Mouse (Mus musculus) stomach, postnatal 0 days (tissue): ENCODE results near the gene Bcam. TPM values are rescaled to one million over a fixed set of nuclear protein-coding genes. Genes with fewer than 3 reads are reported as not detected.
A peak's percentile ranks its signal among the peaks of the same experiment; 100 is the strongest.
"Not testable (repeated sequence)": the region's sequence is repeated elsewhere in the genome, so short reads cannot be mapped to it uniquely, and the experiment has no call there.

ENCODE experiments used
- ATAC-seq: fragments of 200-750 bp; cut with Nextera tagmentation; 2 replicates; pipeline ENCODE4 v1.8.0; 2017; ENCODE audit not compliant: low FRiP score, low TSS enrichment
- DNase-seq: peaks from one replicate; pipeline ENCODE4 v3.0.0-alpha.2; 2016; ENCODE audit warnings: low spot score
- H3K27ac ChIP-seq: fragments of 300-500 bp; sonication (generic); replicated peaks from 2 replicates; pipeline ENCODE4 v1.5.1; 2014; ENCODE audit warnings: mild to moderate bottlenecking, control low read depth
- H3K27me3 ChIP-seq: fragments of 300-500 bp; sonication (generic); 2 replicates; pipeline ENCODE4 v1.6.1; 2014; ENCODE audit warnings: low read length; ENCODE audit not compliant: control insufficient read depth, insufficient read depth
- H3K36me3 ChIP-seq: fragments of 300-500 bp; sonication (generic); 2 replicates; pipeline ENCODE4 v1.6.1; 2014; ENCODE audit warnings: low read length, mixed read lengths; ENCODE audit not compliant: control insufficient read depth, insufficient read depth
- H3K4me1 ChIP-seq: fragments of 300-500 bp; sonication (generic); replicated peaks from 2 replicates; pipeline ENCODE4 v1.6.1; 2014; ENCODE audit warnings: antibody characterized with exemption; ENCODE audit not compliant: control insufficient read depth, insufficient read depth
- H3K4me2 ChIP-seq: fragments of 300-500 bp; sonication (generic); replicated peaks from 2 replicates; pipeline ENCODE4 v1.6.1; 2014; ENCODE audit warnings: low read depth, mild to moderate bottlenecking, control low read depth, moderate library complexity
- H3K4me3 ChIP-seq: fragments of 300-500 bp; sonication (generic); 2 replicates; pipeline ENCODE4 v1.5.1; 2014; ENCODE audit warnings: low read depth, low read length, control low read depth
- H3K9ac ChIP-seq: fragments of 300-500 bp; sonication (generic); 2 replicates; pipeline ENCODE4 v1.6.1; 2014; ENCODE audit warnings: mild to moderate bottlenecking, low read length, control low read depth, mixed read lengths
- H3K9me3 ChIP-seq: fragments of 300-500 bp; sonication (generic); 2 replicates; pipeline ENCODE4 v1.6.1; 2016; ENCODE audit warnings: low read length; ENCODE audit not compliant: control insufficient read depth
- CTCF ChIP-seq: IDR thresholded peaks from 2 replicates; pipeline ENCODE4 v1.5.1; 2016; ENCODE audit warnings: antibody characterized with exemption, low read depth, mild to moderate bottlenecking, moderate library complexity
- EP300 ChIP-seq: optimal IDR thresholded peaks from 2 replicates; pipeline ENCODE3; 2016; ENCODE audit warnings: antibody characterized with exemption
- WGBS: fragments of 180-500 bp; shearing (Covaris S2); extraction: QIAGEN DNeasy Blood & Tissue Kit; methylation state at CpG from one replicate; pipeline ENCODE4 v1.1.7; 2014; 5-methylcytosine and 5-hydroxymethylcytosine counted together
- polyA plus RNA-seq: library from polyadenylated mRNA; unstranded; fragments of >200 nt; fragmentation: Nextera tagmentation; extraction: Ambion mirVana; gene quantifications from 2 replicates; pipeline ENCODE4 v1.2.1, GENCODE M21; 2015

Bcam gene
- polyA plus RNA-seq, 1 experiment from 2014 or later, result 87.5 TPM

- Histone ChIP-seq H3K9ac (no peak overlapping the region), H3K4me2 (0 out of 2 replicates have a peak overlapping the region, but pooled peaks have one; percentile 14)
Measured at GRCm38 (mm10) chr7:19795236-19795635, 24.4 kb upstream of the Bcam start.

DNA sequence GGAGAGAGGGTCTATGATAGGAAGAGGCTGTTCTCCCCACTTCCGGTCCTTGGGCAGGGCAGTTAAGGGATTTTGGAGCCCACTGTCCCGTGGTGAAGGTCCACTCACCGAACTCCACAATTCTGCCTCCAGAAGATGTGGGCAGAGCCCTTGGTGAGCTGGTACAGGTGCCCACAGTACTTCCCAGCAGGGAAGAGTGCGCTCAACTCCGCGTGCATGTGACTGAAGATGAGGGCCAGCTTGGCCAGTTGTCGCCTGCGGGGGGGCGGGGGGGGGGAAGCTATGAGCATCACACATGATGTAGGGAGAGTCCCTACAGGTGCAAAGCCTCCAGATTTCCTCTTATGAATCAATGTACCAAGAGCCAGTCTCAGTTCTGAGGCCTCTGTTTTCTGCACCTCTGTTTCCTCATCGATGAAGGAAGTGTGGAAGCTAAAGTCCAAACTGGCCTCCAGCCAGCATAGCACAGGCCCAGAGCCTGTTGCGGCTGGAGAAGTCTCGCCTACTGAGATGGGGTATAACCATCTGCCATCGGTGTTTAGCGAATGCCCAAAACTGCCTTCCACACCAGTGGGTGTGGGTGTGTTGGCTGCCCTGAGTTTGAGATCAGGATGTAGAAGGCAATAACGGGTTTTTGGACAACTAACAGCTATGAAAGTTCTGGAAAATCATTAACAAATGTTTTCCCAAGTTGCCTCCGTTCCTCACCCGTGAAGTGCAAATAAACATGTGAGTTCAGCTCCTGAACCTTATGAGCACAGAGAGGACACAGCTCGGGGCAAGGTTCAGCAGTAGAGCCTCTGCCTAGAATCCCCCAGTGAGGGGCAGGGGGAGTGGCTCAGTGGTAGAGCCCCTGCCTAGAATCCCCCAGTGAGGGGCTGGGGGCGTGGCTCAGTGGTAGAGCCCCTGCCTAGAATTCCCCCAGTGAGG is 22.1 kb upstream of the Bcam start:
- Histone ChIP-seq H3K4me3 (no peak overlapping the region), H3K4me2 (no peak overlapping the region), H3K27ac (0 out of 2 replicates have a peak overlapping the region, but pooled peaks have one; percentile 45), H3K9ac (no peak overlapping the region), H3K4me1 (no peaks in the 10 kb centered on the region; the same call in 1 of the 2 replicates), H3K36me3 (no peaks in the 10 kb centered on the region), H3K27me3 (no peaks in the 10 kb centered on the region), H3K9me3 (no peaks in the 10 kb centered on the region)
- peak; percentile 64 for DNase-seq
- ATAC-seq, result peak; percentile 15
- WGBS, result 67% methylated on average over 19 of the region's 19 CpGs
- no peak for TF ChIP-seq CTCF
- TF ChIP-seq EP300, result no peak

More at GRCm38 (mm10) chr7:19795236-19795635, 24.4 kb upstream of the Bcam start:
- Histone ChIP-seq H3K27me3 (no peaks in the 10 kb centered on the region), H3K4me1 (no peaks in the 10 kb centered on the region), H3K4me3 (no peak overlapping the region), H3K36me3 (no peaks in the 10 kb centered on the region), H3K27ac (no peak overlapping the region), H3K9me3 (no peaks in the 10 kb centered on the region)
- TF ChIP-seq CTCF (no peak), EP300 (no peak)
- DNase-seq (no peak), ATAC-seq (no peak)
- 63% methylated on average over 2 of the region's 2 CpGs for WGBS

DNA sequence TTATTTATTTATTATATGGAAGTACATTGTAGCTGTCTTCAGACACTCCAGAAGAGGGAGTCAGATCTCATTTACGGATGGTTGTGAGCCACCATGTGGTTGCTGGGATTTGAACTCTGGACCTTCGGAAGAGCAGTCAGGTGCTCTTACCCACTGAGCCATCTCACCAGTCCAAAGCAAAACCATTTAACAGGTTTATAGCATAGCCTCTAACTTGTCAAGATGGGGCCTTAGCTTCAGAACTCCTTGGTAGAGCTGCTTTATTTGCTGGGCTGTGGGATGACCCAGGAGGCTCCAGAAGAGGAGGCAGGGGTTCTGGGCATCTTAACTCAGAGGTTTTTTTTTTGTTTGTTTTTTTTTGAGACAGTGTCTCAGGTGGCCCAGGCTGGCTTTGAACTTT is 20.7 kb upstream of the Bcam start:
- not testable (repeated sequence) for H3K36me3 ChIP-seq, ATAC-seq, H3K4me3 ChIP-seq, H3K27me3 ChIP-seq, H3K4me1 ChIP-seq, DNase-seq, H3K4me2 ChIP-seq, H3K9me3 ChIP-seq, H3K27ac ChIP-seq, H3K9ac ChIP-seq
- WGBS, result 81% methylated on average over 2 of the region's 2 CpGs

GRCm38 (mm10) chr7:19789904-19790347 is 19.1 kb upstream of the Bcam start:
- WGBS, result 3% methylated on average over 19 of the region's 19 CpGs
- no peaks in the 10 kb centered on the region for H3K9me3 ChIP-seq
- H3K27ac ChIP-seq, result 0 out of 2 replicates have a peak overlapping the region, but pooled peaks have one; percentile 13
- H3K4me2 ChIP-seq, result peak overlapping the region; percentile 55
- peak overlapping the region; percentile 26 for H3K4me3 ChIP-seq
- no peaks in the 10 kb centered on the region; the same call in 1 of the 2 replicates for H3K4me1 ChIP-seq
- no peak for TF ChIP-seq EP300
- TF ChIP-seq CTCF, result peak; percentile 96
- H3K36me3 ChIP-seq, result no peaks in the 10 kb centered on the region
- H3K27me3 ChIP-seq, result no peaks in the 10 kb centered on the region
- ATAC-seq (peak; percentile 56), DNase-seq (peak; percentile 95)
- 0 out of 2 replicates have a peak overlapping the region, but pooled peaks have one; percentile 27 for H3K9ac ChIP-seq

- TF ChIP-seq CTCF, result no peak
- no peak for TF ChIP-seq EP300
- no peak overlapping the region for H3K4me2 ChIP-seq
- no peaks in the 10 kb centered on the region; the same call in 1 of the 2 replicates for H3K4me1 ChIP-seq
- no peak for DNase-seq
- ATAC-seq, result no peak
- H3K4me3 ChIP-seq, result no peak overlapping the region
- H3K27me3 ChIP-seq, result no peaks in the 10 kb centered on the region
- WGBS, result 41% methylated on average over 12 of the region's 12 CpGs
- H3K9ac ChIP-seq, result no peak overlapping the region
- no peaks in the 10 kb centered on the region for H3K36me3 ChIP-seq
- no peak overlapping the region for H3K27ac ChIP-seq
- no peaks in the 10 kb centered on the region for H3K9me3 ChIP-seq
Measured at GRCm38 (mm10) chr7:19785874-19786458, 15.2 kb upstream of the Bcam start.
